Mouse (Mus musculus): ENCODE results near the gene Sytl3. TPM values are rescaled to one million over a fixed set of nuclear protein-coding genes. Genes with fewer than 3 reads are reported as not detected.

Sytl3 gene
- polyA plus RNA-seq, 1 experiment from 2014 or later = not detected

DNA sequence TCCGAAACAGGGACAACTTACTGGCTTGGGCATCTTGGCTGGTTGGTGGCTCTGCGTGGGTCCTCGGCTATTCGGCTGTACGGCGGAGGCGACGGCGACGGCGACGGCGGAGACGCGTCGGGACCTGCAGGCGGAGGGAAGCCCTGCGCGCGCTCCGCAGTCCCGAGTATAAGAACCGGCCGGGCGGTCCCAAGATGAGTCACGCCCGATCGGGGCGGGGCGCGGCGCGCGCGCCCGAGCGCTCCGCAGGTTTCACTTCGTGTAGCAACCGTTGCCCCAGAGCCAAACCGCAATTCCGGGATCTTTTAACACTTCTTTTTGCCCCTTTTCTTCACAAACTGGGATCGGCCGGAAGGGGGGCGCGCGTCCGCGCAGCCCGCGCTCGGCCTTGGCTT, 123.7 kb downstream of the Sytl3 start, which contains the start of gene Ezr:
Gene Ezr (minus strand): TSS at position 174 of the 395 bp plus-strand sequence.
- H3K4me1 ChIP-seq = peaks cover 44% of the 10 kb centered on the region
- H3K27ac ChIP-seq (replicated peaks) = peak within 1 kb of the TSS; percentile 92
- under 1% methylated on average over 52 of the region's 52 CpGs for WGBS
- DNase-seq (ENCODE audit: low spot score) = peak; percentile 88
- H3K9me3 ChIP-seq = no peaks in the 10 kb centered on the region
- H3K4me3 ChIP-seq = peak within 1 kb of the TSS; percentile 87
- peaks cover 46% of the 10 kb centered on the region for H3K27me3 ChIP-seq (replicated peaks; ENCODE audit: low read depth, poor library complexity, severe bottlenecking)
- no peaks in the 10 kb centered on the region for H3K36me3 ChIP-seq (replicated peaks)

DNA sequence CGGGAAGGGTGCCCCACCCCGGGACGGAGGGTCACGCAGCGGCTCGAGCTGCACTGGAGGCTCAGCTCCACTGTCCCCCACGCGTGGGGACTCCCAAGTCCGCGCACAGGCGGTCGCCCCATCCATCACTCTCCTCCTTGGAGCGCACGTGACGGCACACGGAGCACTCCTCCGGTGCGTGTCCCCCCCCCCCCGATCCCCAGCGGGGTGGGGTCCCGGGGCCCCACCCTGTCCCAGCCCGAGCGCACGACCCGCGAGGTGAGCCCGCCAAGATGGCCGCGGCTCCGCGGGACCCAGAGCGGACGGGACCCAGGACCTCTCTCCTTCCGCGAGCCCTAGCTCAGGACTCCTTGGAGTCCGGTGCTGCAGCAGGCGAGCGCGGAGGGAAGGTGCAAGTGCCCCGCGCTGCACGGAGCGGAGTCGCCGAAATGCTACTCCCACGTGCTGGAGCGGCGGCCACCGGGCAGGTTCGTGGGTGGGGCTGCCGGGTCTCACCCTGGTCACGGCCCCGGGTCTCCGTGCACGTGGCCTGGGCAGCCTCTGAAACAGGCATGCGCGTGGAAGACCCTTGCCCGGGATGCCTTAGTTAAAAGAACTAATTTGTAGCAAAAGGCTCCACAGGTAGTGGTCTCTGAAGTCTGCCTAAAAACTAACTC, 124.2 kb downstream of the Sytl3 start:
- H3K36me3 ChIP-seq (replicated peaks) = no peaks in the 10 kb centered on the region
- H3K4me1 ChIP-seq = peaks cover 40% of the 10 kb centered on the region
- no peaks in the 10 kb centered on the region for H3K9me3 ChIP-seq
- H3K27me3 ChIP-seq (replicated peaks; ENCODE audit: low read depth, poor library complexity, severe bottlenecking) = peaks cover 50% of the 10 kb centered on the region
- DNase-seq (ENCODE audit: low spot score) = peak; percentile 76
- peak overlapping the region; percentile 92 for H3K27ac ChIP-seq (replicated peaks)
- under 1% methylated on average over 58 of the region's 58 CpGs for WGBS
- H3K4me3 ChIP-seq = peak overlapping the region; percentile 87

DNA sequence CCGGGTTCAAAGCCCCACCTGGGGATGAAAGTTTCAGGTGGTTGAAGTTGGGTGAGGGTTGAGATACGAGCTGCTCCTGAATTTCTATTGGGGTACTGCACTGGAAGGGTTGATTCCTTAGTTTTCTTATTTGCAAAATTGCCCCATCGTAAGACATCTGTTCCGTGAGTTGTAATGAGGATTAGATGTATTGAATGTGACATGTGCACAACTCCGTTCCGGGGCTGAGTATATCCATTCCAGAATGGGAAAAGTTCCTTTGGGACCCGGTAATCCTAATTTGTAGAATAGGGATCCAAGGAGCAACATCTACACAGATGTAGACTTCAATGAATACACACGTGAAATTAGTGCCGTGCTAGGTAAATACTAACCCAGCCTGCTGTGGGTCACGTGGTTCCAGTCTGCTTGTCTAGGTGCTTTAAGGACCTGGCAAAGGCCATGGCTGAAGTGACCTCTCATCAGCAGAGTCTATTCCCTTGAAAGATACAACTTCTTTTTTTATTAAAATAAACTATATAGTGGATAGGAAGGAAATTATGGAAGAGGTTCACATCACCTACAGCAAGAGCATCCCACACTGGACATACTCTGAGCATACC, 125.0 kb downstream of the Sytl3 start:
- Histone ChIP-seq H3K9me3 (no peaks in the 10 kb centered on the region), H3K27ac (replicated peaks) (peak overlapping the region; percentile 92), H3K27me3 (replicated peaks; ENCODE audit: low read depth, poor library complexity, severe bottlenecking) (peaks cover 50% of the 10 kb centered on the region), H3K4me3 (peak overlapping the region; percentile 87), H3K36me3 (replicated peaks) (no peaks in the 10 kb centered on the region), H3K4me1 (peaks cover 34% of the 10 kb centered on the region)
- DNase-seq (ENCODE audit: low spot score) = no peak
- 37% methylated on average over 10 of the region's 10 CpGs for WGBS

GRCm38 (mm10) chr17:6787241-6787640, 128.3 kb downstream of the Sytl3 start:
- Histone ChIP-seq H3K27me3 (replicated peaks; ENCODE audit: low read depth, poor library complexity, severe bottlenecking) (peaks cover 22% of the 10 kb centered on the region), H3K4me1 (peaks cover 14% of the 10 kb centered on the region), H3K9me3 (no peaks in the 10 kb centered on the region), H3K4me3 (no peak overlapping the region), H3K27ac (replicated peaks) (no peak overlapping the region), H3K36me3 (replicated peaks) (no peaks in the 10 kb centered on the region)
- 89% methylated on average over 4 of the region's 4 CpGs for WGBS
- no peak for DNase-seq (ENCODE audit: low spot score)

Other genes starting within 250 kb of the Sytl3 start
- 495 TPM in 2 replicates for gene Dynlt1b, start 229.0 kb upstream of the Sytl3 start, polyA plus RNA-seq (2016; fragmentation: Nextera tagmentation; extraction: Ambion mirVana)
- gene Dynlt1c, start 57.4 kb upstream of the Sytl3 start, polyA plus RNA-seq (2016; fragmentation: Nextera tagmentation; extraction: Ambion mirVana) = 40.3 and 43.0 TPM in 2 replicates
- 307 and 328 TPM in 2 replicates for gene Dynlt1f, start 3.2 kb upstream of the Sytl3 start, polyA plus RNA-seq (2016; fragmentation: Nextera tagmentation; extraction: Ambion mirVana)
- 51.6 and 55.0 TPM in 2 replicates for gene Ezr, start 123.7 kb downstream of the Sytl3 start, polyA plus RNA-seq (2016; fragmentation: Nextera tagmentation; extraction: Ambion mirVana)

All from embryonic facial prominence, embryonic 10.5 days (tissue).